ENCODE assay signal across 35 mouse cellular contexts in genomic region chr7:135508602-135509001, GRCm38 (mm10). TPM values are rescaled to one million over a fixed set of nuclear protein-coding genes. Genes with fewer than 3 reads are reported as not detected.
DNase-seq lines count a peak whose midpoint lies in the region; ATAC-seq and TF ChIP-seq lines count a peak whose summit lies in the region.
"Had no signal": no experiment of that assay in that cellular context is flagged by ENCODE, and none has a peak within 500 bp of the region (broad histone marks: within the 10 kb centered on the region; RNA-seq: fewer than 3 reads in every experiment).

No protein-coding gene starts in this region.

- peaks cover 3% of the 10 kb centered on the region for H3K9me3 ChIP-seq in CH12.LX (replicated peaks; ENCODE audit: low read length)
- H3K9me3 ChIP-seq in intestine, embryonic 16.5 days (ENCODE audit: control insufficient read depth, low read length): no peaks in the 10 kb centered on the region
- H3K9me3 ChIP-seq in heart, embryonic 10.5 days: no peaks in the 10 kb centered on the region
- H3K9me3 ChIP-seq: forebrain, embryonic 15.5 days; heart, embryonic 15.5 days; hindbrain, embryonic 12.5 days; kidney, embryonic 15.5 days; limb, embryonic 10.5 days; limb, embryonic 15.5 days; liver, embryonic 13.5 days; midbrain, embryonic 15.5 days had no signal

- H3K36me3 ChIP-seq in CH12.LX (replicated peaks in 1 of 2; ENCODE audit: control insufficient read depth in 1 of 2, insufficient read depth in 1 of 2, low read length in 1 of 2): no peaks in the 10 kb centered on the region
- H3K36me3 ChIP-seq in intestine, embryonic 16.5 days (ENCODE audit: control insufficient read depth, insufficient read depth, low read length): no peaks in the 10 kb centered on the region
- peaks cover 19% of the 10 kb centered on the region for H3K36me3 ChIP-seq in small intestine, adult 2 months (ENCODE audit: control insufficient read depth, insufficient read depth, low read length)
- H3K36me3 ChIP-seq in heart, embryonic 10.5 days: no peaks in the 10 kb centered on the region
- H3K36me3 ChIP-seq: forebrain, embryonic 15.5 days; heart, embryonic 15.5 days; hindbrain, embryonic 12.5 days; kidney, embryonic 15.5 days; limb, embryonic 10.5 days; limb, embryonic 15.5 days; liver, embryonic 13.5 days; midbrain, embryonic 15.5 days had no signal

- no peaks in the 10 kb centered on the region for H3K79me2 ChIP-seq in CH12.LX (replicated peaks; ENCODE audit: control insufficient read depth, extremely low read depth, insufficient read depth, poor library complexity, severe bottlenecking)

- peak; percentile 53 for DNase-seq in CH12.LX (ENCODE audit: extremely low read depth)
- no peak for DNase-seq in heart, embryonic 10.5 days (ENCODE audit: low spot score)
- no peak for DNase-seq in gastrocnemius, postnatal 25 days
- DNase-seq in c-Kit-positive CD71-positive TER-119-positive erythroid progenitor cells, embryonic 14.5 days (ENCODE audit: low spot score): no peak
- DNase-seq: cerebellum, postnatal 14 days; gastrocnemius, adult 2 months; kidney, adult 18-20 months; kidney, postnatal 36 days; liver, embryonic 13.5 days; lung, adult 18-20 months; lung, postnatal 4 days; thymus, postnatal 4 days had no signal

- H3K27me3 ChIP-seq in CH12.LX (replicated peaks): no peaks in the 10 kb centered on the region
- no peaks in the 10 kb centered on the region for H3K27me3 ChIP-seq in intestine, embryonic 16.5 days (replicated peaks; ENCODE audit: control insufficient read depth, insufficient read depth, low read length)
- no peaks in the 10 kb centered on the region for H3K27me3 ChIP-seq in small intestine, adult 2 months (ENCODE audit: control insufficient read depth, insufficient read depth, low read length)
- H3K27me3 ChIP-seq in heart, embryonic 10.5 days (ENCODE audit: insufficient read depth, poor library complexity, severe bottlenecking): no peaks in the 10 kb centered on the region
- H3K27me3 ChIP-seq: forebrain, embryonic 15.5 days; heart, embryonic 15.5 days; hindbrain, embryonic 12.5 days; kidney, embryonic 15.5 days; limb, embryonic 15.5 days; liver, embryonic 13.5 days; midbrain, embryonic 15.5 days had no signal

- TF ChIP-seq POLR2A in CH12.LX (IDR thresholded peaks at IDR 0.05; ENCODE audit: low read depth, low read length): no peak
- no peak for TF ChIP-seq POLR2A in embryonic fibroblast, embryonic 13.5 days (IDR thresholded peaks at IDR 0.05; ENCODE audit: low read depth, low read length)
- TF ChIP-seq POLR2A in small intestine, adult 2 months (IDR thresholded peaks at IDR 0.05; ENCODE audit: low read depth, low read length): no peak

- TF ChIP-seq EP300 in CH12.LX (IDR thresholded peaks at IDR 0.05; ENCODE audit: low read length): no peak

- TF ChIP-seq CTCF in CH12.LX (conservative IDR thresholded peaks at IDR 0.05 in 1 of 2, IDR thresholded peaks at IDR 0.05 in 1 of 2; ENCODE audit: low read depth in 2 of 2, low read length in 2 of 2): no peak
- TF ChIP-seq CTCF in embryonic fibroblast, embryonic 13.5 days (IDR thresholded peaks at IDR 0.05; ENCODE audit: borderline replicate concordance, insufficient read depth, low read length): no peak
- TF ChIP-seq CTCF in small intestine, adult 2 months (IDR thresholded peaks at IDR 0.05; ENCODE audit: extremely low read depth, insufficient read length, insufficient replicate concordance, low read depth, low read length): no peak

- dilution Hi-C loops in CH12.LX (cut with MboI; ENCODE audit: extremely low pct_ligation_motif_present, extremely low pct_unique_long_range_greater_than_20kb, low sequenced_read_pairs): no loop called here

- no peak overlapping the region for H3K9ac ChIP-seq in CH12.LX (ENCODE audit: insufficient read depth, low read depth)
- H3K9ac ChIP-seq in intestine, embryonic 16.5 days (ENCODE audit: low read depth, low read length): no peak overlapping the region
- H3K9ac ChIP-seq: forebrain, embryonic 15.5 days; heart, embryonic 15.5 days; hindbrain, embryonic 12.5 days; kidney, embryonic 15.5 days; limb, embryonic 15.5 days; liver, embryonic 13.5 days; midbrain, embryonic 15.5 days had no signal

- ATAC-seq in intestine, embryonic 16.5 days: no peak
- ATAC-seq: forebrain, embryonic 15.5 days; hindbrain, postnatal 0 days; lung, postnatal 0 days; midbrain, embryonic 15.5 days had no signal

- no peak overlapping the region for H3K4me3 ChIP-seq in CH12.LX (replicated peaks in 1 of 3; ENCODE audit: low read depth in 2 of 3, low read length in 2 of 3, poor library complexity in 1 of 3)
- H3K4me3 ChIP-seq in embryonic fibroblast, embryonic 13.5 days (ENCODE audit: insufficient read depth, low read length): no peak overlapping the region
- H3K4me3 ChIP-seq in intestine, embryonic 16.5 days (ENCODE audit: low read length): no peak overlapping the region
- no peak overlapping the region for H3K4me3 ChIP-seq in small intestine, adult 2 months (ENCODE audit: low read depth, low read length)
- H3K4me3 ChIP-seq in heart, embryonic 10.5 days: no peak overlapping the region
- H3K4me3 ChIP-seq: forebrain, embryonic 15.5 days; gastrocnemius, adult 2 months; heart, embryonic 15.5 days; hindbrain, embryonic 12.5 days; kidney, embryonic 15.5 days; limb, embryonic 10.5 days; limb, embryonic 15.5 days; liver, embryonic 13.5 days; midbrain, embryonic 15.5 days had no signal

- peaks cover 6 to 34% of the 10 kb centered on the region in 2 experiments; a peak in 3 of 4 replicates for H3K4me1 ChIP-seq in CH12.LX (ENCODE audit: control insufficient read depth in 1 of 2, insufficient read depth in 2 of 2)
- peaks cover 4% of the 10 kb centered on the region for H3K4me1 ChIP-seq in embryonic fibroblast, embryonic 13.5 days (ENCODE audit: control insufficient read depth, insufficient read depth, low read length)
- peaks cover 14% of the 10 kb centered on the region for H3K4me1 ChIP-seq in intestine, embryonic 16.5 days (ENCODE audit: control insufficient read depth, insufficient read depth, low read length)
- H3K4me1 ChIP-seq in small intestine, adult 2 months (ENCODE audit: control insufficient read depth, insufficient read depth, insufficient read length, low read length): peaks cover 19% of the 10 kb centered on the region
- no peaks in the 10 kb centered on the region for H3K4me1 ChIP-seq in heart, embryonic 10.5 days
- H3K4me1 ChIP-seq: forebrain, embryonic 15.5 days; heart, embryonic 15.5 days; hindbrain, embryonic 12.5 days; kidney, embryonic 15.5 days; limb, embryonic 10.5 days; limb, embryonic 15.5 days; liver, embryonic 13.5 days; midbrain, embryonic 15.5 days had no signal

- in situ Hi-C loops in CH12.LX (cut with MboI; ENCODE audit: low pct_ligation_motif_present, low pct_unique_long_range_greater_than_20kb, low sequenced_read_pairs): loop anchor here (10.0 kb wide), 1 partner anchor 86 kb away; no protein-coding TSS in a partner anchor

- no peak for TF ChIP-seq RAD21 in CH12.LX (IDR thresholded peaks at IDR 0.05; ENCODE audit: low read depth, low read length)

- 81% methylated on average over 4 of the region's 4 CpGs for WGBS in intestine, embryonic 16.5 days
- 77% methylated on average over 4 of the region's 4 CpGs for WGBS in small intestine, adult 2 months
- 84% methylated on average over 4 of the region's 4 CpGs for WGBS in heart, embryonic 10.5 days

- no peak overlapping the region for H3K27ac ChIP-seq in CH12.LX (ENCODE audit: insufficient read depth, low read depth)
- H3K27ac ChIP-seq in embryonic fibroblast, embryonic 13.5 days (ENCODE audit: insufficient read depth, low read length): peak overlapping the region; percentile 58; the same call in 1 of the 2 replicates
- peak overlapping the region; percentile 80 for H3K27ac ChIP-seq in intestine, embryonic 16.5 days (ENCODE audit: low read length)
- H3K27ac ChIP-seq in small intestine, adult 2 months (ENCODE audit: insufficient read depth, low read depth, low read length): peak overlapping the region; percentile 85
- H3K27ac ChIP-seq in heart, embryonic 10.5 days: no peak overlapping the region
- H3K27ac ChIP-seq: forebrain, embryonic 15.5 days; gastrocnemius, adult 2 months; heart, embryonic 15.5 days; hindbrain, embryonic 12.5 days; hindbrain, postnatal 0 days; kidney, embryonic 15.5 days; limb, embryonic 10.5 days; limb, embryonic 15.5 days; liver, embryonic 13.5 days; midbrain, embryonic 15.5 days had no signal

- H3K4me2 ChIP-seq in CH12.LX (ENCODE audit: insufficient read depth, low read depth, poor library complexity, severe bottlenecking): no peak overlapping the region
- no peak overlapping the region for H3K4me2 ChIP-seq in intestine, embryonic 16.5 days (ENCODE audit: low read depth, low read length)
- H3K4me2 ChIP-seq: forebrain, embryonic 15.5 days; heart, embryonic 15.5 days; hindbrain, embryonic 12.5 days; kidney, embryonic 15.5 days; limb, embryonic 15.5 days; liver, embryonic 13.5 days; midbrain, embryonic 15.5 days had no signal

TF ChIP-seq in CH12.LX, 34 proteins besides CTCF, POLR2A, EP300 and RAD21 (continues in another document):
- TF ChIP-seq PAX5 (IDR thresholded peaks at IDR 0.05; ENCODE audit: low read length) (no peak), ETS1 (conservative IDR thresholded peaks at IDR 0.05; ENCODE audit: low read depth, low read length) (no peak), MEF2A (IDR thresholded peaks at IDR 0.05; ENCODE audit: borderline replicate concordance, low read depth, low read length) (no peak), SIN3A (IDR thresholded peaks at IDR 0.05; ENCODE audit: low read length) (no peak), E2F4 (IDR thresholded peaks at IDR 0.05; ENCODE audit: insufficient replicate concordance, low read depth, low read length) (no peak), USF1 (IDR thresholded peaks at IDR 0.05; ENCODE audit: low read depth, low read length) (no peak)

RNA-seq across cellular contexts. Expression of gene Clrn3, which starts 19.9 kb away (rescaled TPM):
- total RNA-seq in CH12.LX (2012; rRNA removed) (not detected in 2 replicates), CH12.LX (2014; rRNA removed) (not detected in 2 replicates)
- polyA plus RNA-seq in CH12.LX (2012; ENCODE audit: insufficient read length, low read depth): not detected in 2 replicates
- not detected in 2 replicates for polyA plus RNA-seq in embryonic fibroblast, embryonic 13.5 days (2011; ENCODE audit: insufficient read length, low read depth, missing spikeins)
- polyA plus RNA-seq in intestine, embryonic 16.5 days (2015; fragmentation: Nextera tagmentation; extraction: Ambion mirVana): 40.3 and 45.1 TPM in 2 replicates
- polyA plus RNA-seq in small intestine, adult 2 months (2012; rRNA removed): 13.8 and 41.7 TPM in 2 replicates
- polyA plus RNA-seq in heart, embryonic 10.5 days (2016; fragmentation: Nextera tagmentation; extraction: Ambion mirVana): not detected in 2 replicates
- total RNA-seq in gastrocnemius, postnatal 25 days (2021): not detected
- total RNA-seq: adrenal gland, adult 18-20 months; adrenal gland, postnatal 36 days; gastrocnemius, adult 2 months; gastrocnemius, postnatal 4 days; heart, postnatal 25 days; hindbrain, postnatal 0 days; left cerebral cortex, postnatal 10 days; neutrophil, adult 5-6 weeks had no signal
- polyA plus RNA-seq: brain, embryonic 14.5 days; cerebellum, adult 2 months; embryonic facial prominence, embryonic 11.5 days; forebrain, embryonic 15.5 days; heart, embryonic 15.5 days; hindbrain, embryonic 12.5 days; hindbrain, postnatal 0 days; limb, embryonic 10.5 days; limb, embryonic 15.5 days; liver, embryonic 13.5 days; lung, postnatal 0 days; midbrain, embryonic 15.5 days; neural tube, embryonic 11.5 days; testis, adult 2 months had no signal

RNA-seq across cellular contexts. Expression of gene Ptpre, which starts 28.7 kb away (rescaled TPM):
- 5.3 and 6.9 TPM in 2 replicates for total RNA-seq in CH12.LX (2012; rRNA removed)
- 2.3 and 2.4 TPM in 2 replicates for total RNA-seq in CH12.LX (2014; rRNA removed)
- 3.2 and 3.7 TPM in 2 replicates for polyA plus RNA-seq in CH12.LX (2012; ENCODE audit: insufficient read length, low read depth)
- 3.2 and 4.4 TPM in 2 replicates for polyA plus RNA-seq in embryonic fibroblast, embryonic 13.5 days (2011; ENCODE audit: insufficient read length, low read depth, missing spikeins)
- 2.4 and 2.9 TPM in 2 replicates for polyA plus RNA-seq in intestine, embryonic 16.5 days (2015; fragmentation: Nextera tagmentation; extraction: Ambion mirVana)
- polyA plus RNA-seq in small intestine, adult 2 months (2012; rRNA removed): 4.3 and 17.0 TPM in 2 replicates
- 1.1 and 1.8 TPM in 2 replicates for polyA plus RNA-seq in heart, embryonic 10.5 days (2016; fragmentation: Nextera tagmentation; extraction: Ambion mirVana)
- 1 to 10 TPM; 1.9 to 2.1 TPM for total RNA-seq in gastrocnemius, postnatal 25 days (2021)

Comparison
In these comparisons a context has a peak if more than half of its experiments do, and no peak if none do; other contexts are left out.
1. H3K27ac ChIP-seq: peak in embryonic fibroblast, embryonic 13.5 days (single experiment), intestine, embryonic 16.5 days (single experiment) and small intestine, adult 2 months (single experiment); none in CH12.LX (single experiment) and heart, embryonic 10.5 days (single experiment).
2. RNA of gene Clrn3, which starts 19.9 kb away (polyA plus RNA-seq): 13.8 to 41.7 TPM in small intestine, adult 2 months and 40.3 to 45.1 TPM in intestine, embryonic 16.5 days; not detected in CH12.LX, not detected in embryonic fibroblast, embryonic 13.5 days and not detected in heart, embryonic 10.5 days; every median in the first group is over 10 times any median in the second.